Mouse (Mus musculus) splenic B cell, adult 2 months (primary cell): ENCODE measurements around the gene A630076J17Rik.

Experiments
- DNase-seq: peaks from one replicate; pipeline ENCODE4 v3.0.0-alpha.2; 2011; ENCODE audit warnings: low read depth, low spot score
- H3K27me3 ChIP-seq: 2 replicates; pipeline ENCODE4 v1.6.1; 2012; ENCODE audit warnings: mild to moderate bottlenecking, low read length, moderate library complexity, mixed read lengths; ENCODE audit not compliant: control insufficient read depth, poor library complexity, insufficient read depth, severe bottlenecking
- H3K36me3 ChIP-seq: 2 replicates; pipeline ENCODE4 v1.6.1; 2012; ENCODE audit warnings: mild to moderate bottlenecking, low read length, moderate library complexity, mixed read lengths; ENCODE audit not compliant: control insufficient read depth, poor library complexity, insufficient read depth, severe bottlenecking

Gene A630076J17Rik

DNA sequence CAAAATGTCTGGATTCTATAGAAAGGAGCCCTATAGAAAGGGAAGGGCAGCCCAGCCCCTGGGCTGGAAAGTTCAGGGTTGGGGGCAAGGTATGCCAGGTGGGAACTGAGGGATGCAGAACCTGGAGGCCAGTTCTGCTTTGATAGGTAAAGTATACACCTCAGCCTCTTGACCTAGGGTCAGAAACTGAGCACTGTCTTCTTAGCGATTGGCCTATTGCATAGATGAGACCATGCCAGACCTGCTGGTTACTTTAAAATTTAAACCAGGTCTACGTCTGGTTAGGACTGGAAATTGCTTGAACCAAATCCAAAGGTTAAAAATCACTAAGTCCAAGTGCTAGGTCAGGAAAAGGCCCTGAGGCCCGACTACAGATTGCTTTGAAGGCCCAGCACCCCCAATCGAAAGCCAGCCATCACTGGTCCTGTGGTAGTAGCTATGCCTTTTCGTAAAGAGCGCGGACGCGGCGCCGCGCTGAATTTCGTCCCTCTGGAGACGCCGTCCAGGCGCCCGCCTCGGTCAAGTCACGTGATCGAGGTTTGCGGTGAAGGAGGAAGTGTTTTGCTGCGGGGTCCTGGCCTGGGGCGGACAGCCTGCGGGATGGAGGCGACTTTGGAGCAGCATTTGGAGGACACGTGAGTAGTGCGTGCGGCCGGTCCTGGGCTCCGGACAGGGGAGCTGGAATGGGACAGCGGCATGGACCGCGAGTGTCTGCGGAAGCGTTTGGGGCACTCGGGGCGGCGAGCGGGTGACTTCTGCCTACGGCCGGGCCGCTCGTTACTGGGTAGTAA is 48.3 kb downstream of the A630076J17Rik start, which contains the start of gene Lamtor5:
TSS of gene Lamtor5 (plus strand) at position 380 of the 791 bp plus-strand sequence.
- DNase-seq = peak; percentile 91
- peaks cover 11% of the 10 kb centered on the region; the same call in 1 of the 2 replicates for H3K36me3 ChIP-seq
- H3K27me3 ChIP-seq = no peaks in the 10 kb centered on the region
